Mouse (Mus musculus): Measurements from ENCODE around the gene Il34. TPM values are rescaled to one million over a fixed set of nuclear protein-coding genes. Genes with fewer than 3 reads are reported as not detected.
A peak's percentile ranks its signal among the peaks of the same experiment; 100 is the strongest.

The Il34 gene
- polyA plus RNA-seq, 1 experiment from 2014 or later, result 8.8 TPM

DNA sequence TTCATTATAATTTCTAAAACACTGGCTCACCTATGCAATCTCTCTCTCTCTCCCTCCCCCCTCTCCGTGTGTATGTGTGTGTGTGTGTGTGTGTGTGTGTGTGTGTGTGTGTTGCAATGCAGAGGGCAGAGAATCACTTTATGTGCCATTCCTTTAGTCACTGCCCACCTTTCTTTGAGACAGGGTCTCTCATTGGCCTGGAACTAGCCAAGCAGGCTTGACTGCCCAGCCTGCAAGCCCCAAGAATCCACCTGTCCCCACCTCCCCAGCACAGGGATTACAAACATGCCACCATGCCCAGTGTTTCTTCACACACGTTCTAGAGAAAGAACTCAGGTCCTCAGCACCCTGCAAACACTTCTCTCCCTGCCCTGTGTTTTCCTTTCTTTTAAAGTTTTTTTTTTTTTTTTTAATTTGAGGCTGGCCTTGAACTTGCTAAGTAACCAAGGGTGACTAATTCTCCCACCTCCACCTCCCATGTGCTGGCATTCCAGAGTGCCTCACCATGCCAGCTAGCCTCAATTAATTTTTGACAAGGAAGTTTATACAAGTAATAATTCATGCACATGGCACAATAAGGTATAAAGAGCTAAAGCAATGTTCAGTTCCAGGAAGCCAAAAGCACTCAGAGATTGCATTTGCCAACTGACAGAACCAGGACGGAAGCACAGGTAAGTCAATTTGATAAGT, 754 bp downstream of the Il34 start:
- Histone ChIP-seq H3K27me3 (replicated peaks; ENCODE audit: control insufficient read depth, insufficient read depth, low read length) (no peaks in the 10 kb centered on the region), H3K4me1 (ENCODE audit: control insufficient read depth, insufficient read depth, low read depth, low read length) (no peaks in the 10 kb centered on the region), H3K4me3 (ENCODE audit: low read length) (no peak overlapping the region), H3K9ac (ENCODE audit: low read depth, low read length) (no peak overlapping the region), H3K4me2 (ENCODE audit: low read length) (no peak overlapping the region), H3K9me3 (ENCODE audit: control insufficient read depth, low read length) (no peaks in the 10 kb centered on the region), H3K27ac (ENCODE audit: low read depth, low read length) (no peak overlapping the region), H3K36me3 (ENCODE audit: control insufficient read depth, insufficient read depth, low read length) (peaks cover 4% of the 10 kb centered on the region)
- ATAC-seq, result no peak
- WGBS, result 75% methylated on average over 3 of the region's 3 CpGs

- H3K4me1 ChIP-seq (ENCODE audit: control insufficient read depth, insufficient read depth, low read depth, low read length), result no peaks in the 10 kb centered on the region
- ATAC-seq, result no peak
- H3K27me3 ChIP-seq (replicated peaks; ENCODE audit: control insufficient read depth, insufficient read depth, low read length), result no peaks in the 10 kb centered on the region
- H3K4me3 ChIP-seq (ENCODE audit: low read length), result no peak overlapping the region
- H3K36me3 ChIP-seq (ENCODE audit: control insufficient read depth, insufficient read depth, low read length), result no peaks in the 10 kb centered on the region
- H3K9ac ChIP-seq (ENCODE audit: low read depth, low read length), result no peak overlapping the region
- H3K27ac ChIP-seq (ENCODE audit: low read depth, low read length), result no peak overlapping the region
- no peak overlapping the region for H3K4me2 ChIP-seq (ENCODE audit: low read length)
- no peaks in the 10 kb centered on the region for H3K9me3 ChIP-seq (ENCODE audit: control insufficient read depth, low read length)
- WGBS, result 89% methylated on average over 9 of the region's 9 CpGs
Observed at GRCm38 (mm10) chr8:110803856-110804255, 1.9 kb downstream of the Il34 start.

- 79% methylated on average over 5 of the region's 5 CpGs for WGBS
- no peak for ATAC-seq
- H3K4me3 ChIP-seq (ENCODE audit: low read length), result no peak overlapping the region
- no peaks in the 10 kb centered on the region for H3K4me1 ChIP-seq (ENCODE audit: control insufficient read depth, insufficient read depth, low read depth, low read length)
- no peaks in the 10 kb centered on the region for H3K36me3 ChIP-seq (ENCODE audit: control insufficient read depth, insufficient read depth, low read length)
- no peak overlapping the region for H3K27ac ChIP-seq (ENCODE audit: low read depth, low read length)
- no peaks in the 10 kb centered on the region for H3K9me3 ChIP-seq (ENCODE audit: control insufficient read depth, low read length)
- H3K27me3 ChIP-seq (replicated peaks; ENCODE audit: control insufficient read depth, insufficient read depth, low read length), result no peaks in the 10 kb centered on the region
- H3K9ac ChIP-seq (ENCODE audit: low read depth, low read length), result no peak overlapping the region
- H3K4me2 ChIP-seq (ENCODE audit: low read length), result no peak overlapping the region
Observed at GRCm38 (mm10) chr8:110802988-110803387, 2.7 kb downstream of the Il34 start.

- Histone ChIP-seq H3K4me3 (ENCODE audit: low read length) (no peak overlapping the region), H3K9me3 (ENCODE audit: control insufficient read depth, low read length) (no peaks in the 10 kb centered on the region), H3K4me2 (ENCODE audit: low read length) (no peak overlapping the region), H3K27me3 (replicated peaks; ENCODE audit: control insufficient read depth, insufficient read depth, low read length) (no peaks in the 10 kb centered on the region), H3K4me1 (ENCODE audit: control insufficient read depth, insufficient read depth, low read depth, low read length) (peaks cover 4% of the 10 kb centered on the region; the same call in 1 of the 2 replicates), H3K27ac (ENCODE audit: low read depth, low read length) (no peak overlapping the region), H3K9ac (ENCODE audit: low read depth, low read length) (no peak overlapping the region), H3K36me3 (ENCODE audit: control insufficient read depth, insufficient read depth, low read length) (no peaks in the 10 kb centered on the region)
- no peak for ATAC-seq
- WGBS, result 97% methylated on average over 8 of the region's 8 CpGs
Observed at GRCm38 (mm10) chr8:110797086-110797485, 8.6 kb downstream of the Il34 start.

DNA sequence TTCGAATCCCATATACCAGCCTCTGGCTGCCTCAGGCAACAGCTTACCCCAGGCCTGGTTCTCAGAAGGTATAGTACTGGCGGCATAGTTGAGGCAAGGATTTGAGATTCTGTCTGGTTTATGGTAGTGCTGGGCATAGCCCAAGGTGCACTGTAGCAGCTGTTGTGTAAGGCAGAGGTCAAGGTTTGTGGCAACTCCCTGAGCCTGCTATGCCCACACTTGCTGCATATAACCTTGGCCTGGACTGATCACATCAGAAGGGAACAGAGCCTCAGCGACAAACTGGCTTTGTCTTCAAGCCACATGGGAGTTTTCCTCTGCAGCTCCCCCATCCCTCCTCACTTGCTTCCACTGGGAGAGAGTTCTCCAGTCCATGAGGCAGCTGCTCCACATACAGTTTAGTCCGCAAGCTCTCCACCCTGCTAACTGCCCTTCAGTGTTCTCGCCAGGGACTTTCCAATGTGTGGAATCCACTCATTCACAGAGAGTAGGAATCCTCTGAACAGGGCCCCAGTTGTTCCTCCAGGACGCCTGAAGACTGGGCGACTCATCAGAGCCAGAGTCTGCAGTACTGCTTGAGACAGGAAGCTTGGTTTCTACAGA, 11.3 kb downstream of the Il34 start:
- no peak overlapping the region for H3K4me2 ChIP-seq (ENCODE audit: low read length)
- H3K9me3 ChIP-seq (ENCODE audit: control insufficient read depth, low read length), result no peaks in the 10 kb centered on the region
- no peaks in the 10 kb centered on the region for H3K27me3 ChIP-seq (replicated peaks; ENCODE audit: control insufficient read depth, insufficient read depth, low read length)
- no peak for ATAC-seq
- H3K9ac ChIP-seq (ENCODE audit: low read depth, low read length), result no peak overlapping the region
- 91% methylated on average over 7 of the region's 7 CpGs for WGBS
- H3K4me3 ChIP-seq (ENCODE audit: low read length), result no peak overlapping the region
- no peaks in the 10 kb centered on the region for H3K36me3 ChIP-seq (ENCODE audit: control insufficient read depth, insufficient read depth, low read length)
- no peak overlapping the region for H3K27ac ChIP-seq (ENCODE audit: low read depth, low read length)
- H3K4me1 ChIP-seq (ENCODE audit: control insufficient read depth, insufficient read depth, low read depth, low read length), result peaks cover 4% of the 10 kb centered on the region; the same call in 1 of the 2 replicates

DNA sequence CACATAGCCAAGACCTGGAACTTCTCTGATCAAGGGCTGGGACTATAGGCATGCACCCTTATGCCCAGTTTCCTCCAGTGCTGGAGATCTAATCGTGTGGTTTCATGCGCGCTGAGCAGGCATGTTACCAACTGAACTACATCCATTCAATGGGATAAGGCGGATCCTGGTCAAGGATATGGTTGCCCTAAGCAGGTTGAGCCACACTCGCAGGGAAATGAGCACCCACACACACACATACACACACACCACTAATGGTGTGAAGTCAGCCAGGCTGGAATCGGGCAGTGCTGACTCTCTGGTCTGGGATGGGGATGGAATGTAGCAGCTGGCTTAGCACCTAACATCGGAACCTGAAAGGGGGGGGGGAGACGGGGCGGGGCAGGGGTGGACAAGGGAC, 11.8 kb downstream of the Il34 start:
- H3K4me1 ChIP-seq (ENCODE audit: control insufficient read depth, insufficient read depth, low read depth, low read length), result peaks cover 4% of the 10 kb centered on the region; the same call in 1 of the 2 replicates
- H3K9me3 ChIP-seq (ENCODE audit: control insufficient read depth, low read length), result no peaks in the 10 kb centered on the region
- H3K36me3 ChIP-seq (ENCODE audit: control insufficient read depth, insufficient read depth, low read length), result no peaks in the 10 kb centered on the region
- no peaks in the 10 kb centered on the region for H3K27me3 ChIP-seq (replicated peaks; ENCODE audit: control insufficient read depth, insufficient read depth, low read length)
- no peak overlapping the region for H3K9ac ChIP-seq (ENCODE audit: low read depth, low read length)
- ATAC-seq, result no peak
- 92% methylated on average over 9 of the region's 9 CpGs for WGBS
- H3K4me3 ChIP-seq (ENCODE audit: low read length), result no peak overlapping the region
- no peak overlapping the region for H3K4me2 ChIP-seq (ENCODE audit: low read length)
- no peak overlapping the region for H3K27ac ChIP-seq (ENCODE audit: low read depth, low read length)

DNA sequence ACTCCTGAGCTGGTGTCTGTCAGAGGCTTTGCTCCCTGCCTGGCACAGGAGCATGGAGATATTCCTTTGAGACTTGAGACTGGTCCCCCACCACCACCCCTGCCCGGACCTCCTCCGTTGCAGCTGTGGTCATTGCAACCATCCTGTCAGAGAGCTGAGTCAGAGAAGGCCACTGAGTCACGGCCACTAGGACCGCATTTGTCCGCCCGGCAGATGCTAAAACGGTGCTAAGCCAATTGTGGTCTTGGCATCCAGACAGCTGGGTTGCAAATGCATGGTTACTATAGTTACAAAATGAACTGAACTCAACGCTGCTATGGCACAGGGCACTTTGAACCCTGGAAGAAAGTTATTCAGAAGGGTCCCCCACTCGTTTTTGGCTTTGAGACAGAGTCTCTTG, 12.2 kb downstream of the Il34 start:
- H3K4me2 ChIP-seq (ENCODE audit: low read length), result no peak overlapping the region
- H3K9ac ChIP-seq (ENCODE audit: low read depth, low read length), result no peak overlapping the region
- no peak overlapping the region for H3K4me3 ChIP-seq (ENCODE audit: low read length)
- no peaks in the 10 kb centered on the region for H3K9me3 ChIP-seq (ENCODE audit: control insufficient read depth, low read length)
- H3K27me3 ChIP-seq (replicated peaks; ENCODE audit: control insufficient read depth, insufficient read depth, low read length), result no peaks in the 10 kb centered on the region
- peaks cover 4% of the 10 kb centered on the region; the same call in 1 of the 2 replicates for H3K4me1 ChIP-seq (ENCODE audit: control insufficient read depth, insufficient read depth, low read depth, low read length)
- 66% methylated on average over 9 of the region's 9 CpGs for WGBS
- H3K27ac ChIP-seq (ENCODE audit: low read depth, low read length), result no peak overlapping the region
- no peaks in the 10 kb centered on the region for H3K36me3 ChIP-seq (ENCODE audit: control insufficient read depth, insufficient read depth, low read length)
- no peak for ATAC-seq

DNA sequence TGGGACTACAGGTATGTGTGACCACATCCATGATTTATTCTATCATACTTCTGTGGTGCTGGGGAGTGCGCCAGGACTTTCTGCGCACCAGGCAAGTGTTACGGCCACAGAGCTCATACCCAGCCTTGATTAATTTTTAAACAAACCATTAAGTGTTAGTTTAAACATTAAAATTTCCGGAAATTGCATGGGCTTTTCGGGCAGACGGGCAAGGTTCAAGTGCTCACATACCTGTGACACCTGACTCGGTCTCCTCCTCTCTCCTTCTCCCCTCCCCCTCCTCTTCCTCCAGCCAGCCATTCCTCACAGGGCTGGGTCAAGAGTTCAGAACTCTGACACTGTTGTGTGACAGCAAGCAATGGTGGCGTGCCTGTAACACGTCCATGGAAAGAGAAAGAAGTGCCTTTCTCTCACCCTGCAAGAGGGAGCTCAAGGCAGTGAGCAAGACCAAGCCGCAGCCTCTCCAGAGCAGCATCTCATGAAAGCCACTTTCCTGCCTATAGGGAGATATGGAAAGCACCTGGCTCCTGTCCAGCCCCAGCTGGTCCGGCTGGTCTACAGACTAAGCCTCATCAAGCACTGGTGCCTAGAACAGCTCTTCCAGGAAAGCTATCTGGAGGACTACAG, 13.0 kb downstream of the Il34 start:
- 72% methylated on average over 11 of the region's 11 CpGs for WGBS
- Histone ChIP-seq H3K4me2 (ENCODE audit: low read length) (no peak overlapping the region), H3K9ac (ENCODE audit: low read depth, low read length) (no peak overlapping the region), H3K27me3 (replicated peaks; ENCODE audit: control insufficient read depth, insufficient read depth, low read length) (no peaks in the 10 kb centered on the region), H3K27ac (ENCODE audit: low read depth, low read length) (no peak overlapping the region), H3K9me3 (ENCODE audit: control insufficient read depth, low read length) (no peaks in the 10 kb centered on the region), H3K36me3 (ENCODE audit: control insufficient read depth, insufficient read depth, low read length) (no peaks in the 10 kb centered on the region), H3K4me3 (ENCODE audit: low read length) (no peak overlapping the region), H3K4me1 (ENCODE audit: control insufficient read depth, insufficient read depth, low read depth, low read length) (peaks cover 4% of the 10 kb centered on the region; the same call in 1 of the 2 replicates)
- 0 out of 2 replicates have a peak, but pooled peaks have one; percentile 45 for ATAC-seq

- H3K27ac ChIP-seq (ENCODE audit: low read depth, low read length), result no peak overlapping the region
- H3K9ac ChIP-seq (ENCODE audit: low read depth, low read length), result no peak overlapping the region
- no peaks in the 10 kb centered on the region for H3K9me3 ChIP-seq (ENCODE audit: control insufficient read depth, low read length)
- no peak for ATAC-seq
- H3K4me2 ChIP-seq (ENCODE audit: low read length), result no peak overlapping the region
- H3K4me3 ChIP-seq (ENCODE audit: low read length), result no peak overlapping the region
- H3K36me3 ChIP-seq (ENCODE audit: control insufficient read depth, insufficient read depth, low read length), result no peaks in the 10 kb centered on the region
- H3K4me1 ChIP-seq (ENCODE audit: control insufficient read depth, insufficient read depth, low read depth, low read length), result peaks cover 4% of the 10 kb centered on the region; the same call in 1 of the 2 replicates
- 69% methylated on average over 10 of the region's 10 CpGs for WGBS
- H3K27me3 ChIP-seq (replicated peaks; ENCODE audit: control insufficient read depth, insufficient read depth, low read length), result no peaks in the 10 kb centered on the region
Observed at GRCm38 (mm10) chr8:110791164-110791563, 14.6 kb downstream of the Il34 start.

Measured in hindbrain, embryonic 16.5 days (tissue).